Comparison of ENCODE assay signal across 17 mouse cellular contexts in genomic region chr5:39736843-39737242, GRCm38 (mm10).
"Had no signal": no experiment of that assay in that cellular context is flagged by ENCODE, and none has a peak within 500 bp of the region (broad histone marks: within the 10 kb centered on the region; RNA-seq: fewer than 3 reads in every experiment).

No protein-coding gene starts in this region.

- ATAC-seq: hindbrain, postnatal 0 days; intestine, embryonic 16.5 days; liver, embryonic 12.5 days had no signal

- DNase-seq: gastrocnemius, postnatal 14 days; gastrocnemius, postnatal 36 days; heart, adult 11 months; heart, adult 2 months; heart, postnatal 14 days; heart, postnatal 36 days; kidney, adult 11 months; kidney, adult 2 months; kidney, adult 9 months; kidney, postnatal 14 days; kidney, postnatal 36 days; layer of hippocampus, adult 9-11 months; layer of hippocampus, postnatal 36 days; left cerebral cortex, postnatal 4 days had no signal
